Mouse (Mus musculus) lung, adult 2 months (tissue): ENCODE results near the gene Gcnt3.

ENCODE experiments used
- CTCF ChIP-seq: fragments of 200-500 bp; IDR thresholded peaks from 2 replicates; pipeline ENCODE4 v1.5.1; 2011; ENCODE audit warnings: mild to moderate bottlenecking, low read length, control low read depth; ENCODE audit not compliant: insufficient read depth
- POLR2A ChIP-seq: fragments of 200-500 bp; IDR thresholded peaks from 2 replicates; pipeline ENCODE4 v1.6.1; 2011; ENCODE audit warnings: low read depth, mild to moderate bottlenecking, control low read depth, low read length, borderline replicate concordance; ENCODE audit errors: extremely low read depth

- TF ChIP-seq CTCF (no peak), POLR2A (no peak)
These were observed 39.3 kb upstream of the Gcnt3 start for GRCm38 (mm10) chr9:70077170-70077569.
